Mouse (Mus musculus) kidney, postnatal 36 days (tissue): Measurements from ENCODE around the gene Jak2.

ENCODE experiments used
- DNase-seq, 2 experiments: peaks; one replicate each; pipeline ENCODE4 v3.0.0; 2021 to 2022; ENCODE audit warnings: mixed read lengths in 2 of 2

Gene Jak2

DNA sequence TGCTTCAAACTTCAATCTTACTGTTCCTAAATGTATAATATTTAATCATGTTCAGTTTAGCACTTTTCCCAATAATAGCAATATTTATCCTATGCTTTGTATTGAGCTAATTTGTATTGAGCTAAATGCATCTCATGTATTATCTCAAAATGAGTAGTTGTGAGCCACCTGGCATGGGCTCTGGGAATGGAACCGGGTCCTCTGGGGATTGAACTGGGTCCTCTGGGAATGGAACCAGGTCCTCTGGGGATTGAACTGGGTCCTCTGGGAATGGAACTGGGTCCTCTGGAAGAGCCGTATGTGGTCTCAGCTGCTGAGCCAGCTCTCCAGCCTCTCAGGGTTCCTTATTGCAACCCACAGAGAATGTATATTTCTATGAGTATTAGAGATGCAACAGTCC, 50.5 kb downstream of the Jak2 start:
- DNase-seq = no peak

DNA sequence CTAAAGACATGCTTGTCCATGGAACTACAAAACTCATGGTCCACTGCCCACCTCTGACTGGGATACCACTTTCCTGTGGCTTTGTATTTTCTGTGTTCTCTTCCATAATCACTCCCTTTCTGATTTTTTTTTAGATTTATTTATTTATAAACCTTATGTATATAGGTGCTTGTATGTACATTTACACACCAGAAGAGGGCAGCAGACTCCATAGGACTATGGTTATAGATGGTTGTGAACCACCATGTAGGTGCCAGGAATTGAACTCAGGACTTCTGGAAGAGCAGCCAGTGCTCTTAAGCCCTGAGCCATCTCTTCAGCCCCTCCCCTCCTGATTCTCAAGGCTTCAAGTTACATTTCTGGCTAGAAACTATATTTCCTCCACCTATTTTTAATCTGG, 57.2 kb downstream of the Jak2 start:
- no peak for DNase-seq

DNA sequence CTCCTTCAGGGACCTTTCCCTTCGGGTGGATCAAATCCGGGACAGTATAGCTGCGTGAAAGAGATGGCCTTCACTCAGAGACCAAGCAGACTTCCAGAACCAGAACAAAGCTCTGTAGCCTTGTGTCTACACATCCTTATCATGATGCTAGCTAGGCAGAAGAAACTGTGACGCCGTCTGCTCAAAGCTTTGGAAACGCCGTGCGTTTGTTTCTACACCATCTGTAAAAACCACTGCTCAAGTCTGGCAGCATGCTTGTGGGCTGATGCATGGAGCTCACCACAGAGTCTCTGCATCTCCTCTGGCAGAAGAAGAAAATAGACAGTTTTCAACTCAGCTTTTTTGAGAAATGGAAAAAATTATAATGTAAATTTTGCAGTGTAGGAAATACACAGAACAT, 60.2 kb downstream of the Jak2 start:
- DNase-seq = no peak

DNA sequence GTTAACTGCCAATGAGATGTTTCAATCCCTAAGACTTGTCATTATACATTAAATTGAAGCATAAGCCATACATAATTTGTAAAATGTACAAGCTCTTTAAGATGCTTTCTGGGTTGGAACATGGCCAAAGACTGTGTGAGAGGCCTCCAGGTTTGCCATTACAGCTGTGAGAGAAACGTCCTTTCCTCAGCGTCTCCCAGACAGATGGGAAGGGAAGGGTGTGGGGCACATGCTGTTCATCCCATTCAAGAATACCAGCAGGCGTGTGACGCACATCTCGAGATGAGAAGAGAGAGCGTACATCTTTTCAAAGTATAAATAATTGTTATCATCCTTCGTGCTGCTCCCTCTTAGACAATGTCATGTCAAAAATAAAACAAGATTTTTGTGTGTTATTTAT, 61.0 kb downstream of the Jak2 start:
- DNase-seq = no peak

DNA sequence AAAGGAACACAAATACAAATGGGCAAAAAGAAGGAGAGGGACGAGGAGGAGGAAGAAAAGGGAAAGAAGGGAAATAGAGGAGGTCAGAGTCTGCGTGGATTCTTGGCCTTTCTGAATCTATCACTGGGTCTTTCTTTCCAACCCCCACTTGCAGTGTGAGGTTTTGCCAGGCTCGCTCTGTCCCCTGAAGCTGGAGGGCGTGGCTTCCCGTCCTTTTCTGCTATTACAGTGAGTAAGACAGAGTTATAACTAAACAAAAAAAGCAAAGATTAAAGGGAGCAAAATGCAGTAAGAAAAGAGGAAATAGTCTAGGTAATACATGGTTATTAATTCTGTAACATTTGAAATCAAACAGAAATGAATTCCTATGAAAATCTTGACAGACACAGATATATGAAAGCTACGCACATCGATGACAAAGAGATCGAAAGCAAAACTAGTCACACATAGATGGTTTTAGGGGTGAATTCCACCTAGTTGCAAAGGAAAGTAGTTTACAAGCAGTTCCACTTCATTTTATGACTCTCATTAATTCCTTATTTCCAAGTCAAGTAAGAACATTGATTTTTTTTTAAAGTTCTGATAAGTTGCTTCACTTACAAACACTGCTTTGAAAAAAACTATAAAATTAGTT, 71.9 kb downstream of the Jak2 start:
- DNase-seq = no peak

DNA sequence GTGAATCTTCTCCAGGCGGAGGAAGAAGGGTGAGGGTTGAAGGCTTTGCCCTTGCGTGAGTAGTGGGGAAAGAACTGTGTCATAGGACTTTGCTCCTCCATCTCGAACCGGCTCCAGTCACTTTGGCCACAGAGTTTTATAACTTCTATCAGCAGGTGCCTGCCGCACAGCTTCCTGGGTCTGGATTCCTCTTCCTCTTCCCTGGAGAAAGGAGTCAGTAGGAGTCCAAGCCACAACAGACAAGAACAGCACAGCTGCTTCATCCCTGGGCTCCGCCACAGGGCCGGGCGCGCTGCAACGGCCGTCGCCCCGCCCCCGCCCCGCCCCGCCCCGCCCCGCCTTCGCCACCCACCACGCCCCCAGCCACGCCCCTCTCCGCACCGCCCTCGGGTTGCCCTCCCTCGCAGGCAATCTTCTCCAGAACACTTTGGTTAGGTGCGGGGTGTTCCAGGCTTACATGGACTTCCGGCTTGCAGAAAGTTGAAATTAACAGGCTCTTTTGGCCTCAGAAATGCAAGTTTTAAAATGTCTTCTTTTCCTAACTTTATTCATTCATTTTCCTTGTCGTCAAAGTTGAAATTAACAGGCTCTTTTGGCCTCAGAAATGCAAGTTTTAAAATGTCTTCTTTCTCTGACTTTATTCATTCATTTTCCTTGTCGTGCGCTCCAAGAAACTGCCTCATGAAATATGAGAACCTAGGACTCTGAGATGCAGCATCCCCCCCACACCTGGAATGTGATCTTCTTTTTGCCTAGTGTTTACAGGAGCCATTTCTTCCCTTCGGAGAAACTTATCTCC, 73.6 kb downstream of the Jak2 start, which contains the start of gene Insl6:
Gene Insl6, minus strand, starts transcription at position 304 of the 799 bp plus-strand sequence.
- peak; percentile 69 to 91 for DNase-seq

DNA sequence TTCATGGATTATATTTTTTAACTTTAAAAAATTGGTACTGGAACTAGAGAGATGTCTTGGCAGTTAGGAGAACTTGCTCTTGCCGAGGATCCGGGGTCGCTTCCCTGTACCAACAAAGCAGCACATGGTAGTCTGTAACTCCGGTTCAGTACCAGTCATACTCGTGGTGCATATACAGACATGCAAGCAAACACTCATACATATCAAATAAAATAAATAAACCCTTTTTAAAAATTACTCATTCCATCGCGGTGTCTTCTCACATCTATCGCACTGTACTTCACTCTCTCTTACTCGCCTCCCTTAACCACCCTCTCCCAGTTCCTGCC, 74.2 kb downstream of the Jak2 start:
- no peak for DNase-seq

DNA sequence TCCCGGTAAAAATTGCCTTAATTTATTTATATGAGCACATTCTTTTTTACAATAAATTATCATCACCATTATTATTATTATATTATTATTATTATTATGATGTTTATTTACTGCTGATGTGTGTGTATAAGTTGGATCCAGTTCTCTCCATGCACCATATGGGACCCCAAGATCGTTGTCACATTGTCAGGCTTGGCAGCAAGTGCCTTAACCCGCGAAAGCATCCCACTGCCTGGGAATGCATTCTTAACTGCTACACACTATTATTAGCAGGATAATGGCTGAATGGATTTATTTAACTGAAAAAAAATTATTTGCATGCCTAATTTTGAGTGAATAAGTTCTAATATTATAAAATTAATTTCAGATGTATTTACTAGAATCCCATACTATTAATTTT, 74.8 kb downstream of the Jak2 start:
- DNase-seq = no peak

DNA sequence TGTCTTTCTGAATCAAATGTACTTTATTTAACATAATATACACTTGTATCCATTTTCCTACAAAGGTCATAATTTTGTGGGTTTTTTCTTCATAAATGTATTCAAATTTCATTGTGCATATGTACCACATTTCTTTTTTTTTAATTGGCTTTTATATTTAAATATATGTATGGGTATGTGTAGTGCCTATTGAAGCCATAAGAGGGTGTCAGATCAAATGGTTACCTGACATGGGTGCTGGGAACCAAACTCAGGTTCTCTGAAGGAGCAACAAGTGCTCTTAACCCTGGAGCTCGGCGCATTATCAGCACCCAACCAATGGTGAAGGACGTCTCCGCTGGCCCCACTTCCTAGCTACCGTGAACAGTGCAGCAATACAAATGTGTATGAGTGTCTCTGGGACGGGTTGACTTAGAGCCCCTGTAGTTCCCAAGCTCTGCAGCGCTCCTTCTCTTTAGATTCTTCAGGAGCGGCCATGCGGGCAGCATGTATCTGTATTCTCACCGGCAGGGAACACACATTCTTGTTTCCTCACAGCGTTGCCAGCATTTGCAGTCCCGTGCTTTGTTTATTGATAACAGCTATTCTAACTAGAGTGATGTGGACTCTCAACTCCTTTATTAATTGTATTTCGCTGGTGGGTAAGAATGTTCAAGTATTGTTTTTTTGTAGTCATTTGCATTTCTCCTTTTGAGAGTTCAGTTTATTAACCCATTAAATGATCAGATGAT, 75.4 kb downstream of the Jak2 start:
- no peak for DNase-seq

DNA sequence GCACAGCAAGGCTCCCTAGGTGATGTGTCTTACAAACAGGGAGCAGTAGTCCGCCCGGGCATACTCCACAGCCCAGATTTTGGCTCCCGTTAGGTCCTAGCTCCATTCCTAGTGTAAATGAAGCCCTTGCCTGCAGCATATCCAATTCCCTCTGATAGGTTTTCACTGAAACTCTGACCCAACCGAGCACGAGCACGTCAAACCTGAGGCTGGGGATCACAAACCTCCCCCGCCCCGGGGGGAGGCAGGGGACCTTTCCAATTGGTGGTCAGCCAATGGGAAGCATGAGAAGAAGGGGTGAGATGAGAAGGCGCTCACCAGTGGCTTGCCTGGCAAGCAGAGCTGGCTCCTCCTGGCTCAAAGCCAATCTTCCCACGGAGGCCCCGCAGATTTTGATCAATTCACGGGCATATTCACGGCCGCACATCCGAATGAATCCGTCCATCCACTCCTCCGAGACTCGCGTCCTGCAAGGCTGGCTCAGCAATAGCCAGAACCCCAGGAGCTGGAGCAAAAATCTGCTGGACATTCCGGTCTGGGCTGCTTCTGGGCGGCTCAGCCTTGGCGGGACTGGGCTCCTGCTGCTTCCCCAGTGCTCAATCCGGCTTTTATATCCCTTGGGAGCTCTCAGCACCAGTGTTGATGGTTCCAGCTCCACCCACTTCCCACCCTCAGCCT, 82.6 kb downstream of the Jak2 start, which contains the start of gene Rln1:
Gene Rln1, minus strand, starts transcription at position 603 of the 678 bp plus-strand sequence.
- DNase-seq = peak; percentile 54 to 69

DNA sequence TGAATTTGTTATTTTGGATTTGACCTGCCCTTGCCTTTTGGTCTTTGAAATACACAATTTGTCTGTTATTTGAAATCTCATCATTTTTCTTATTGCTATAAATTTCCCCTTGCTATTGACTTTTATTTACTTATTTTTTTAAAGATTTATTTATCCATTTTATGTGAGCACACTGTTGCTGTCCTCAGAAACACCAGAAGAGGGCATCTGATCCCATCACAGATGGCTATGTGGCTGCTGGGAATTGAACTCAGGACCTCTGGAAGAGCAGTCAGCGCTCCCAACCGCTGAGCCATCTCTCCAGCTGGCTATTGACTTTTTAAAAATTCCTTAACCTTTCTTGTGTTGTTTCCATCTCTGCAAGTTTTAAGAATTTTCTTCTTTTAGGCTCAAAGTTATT, 85.0 kb downstream of the Jak2 start:
- DNase-seq = no peak

DNA sequence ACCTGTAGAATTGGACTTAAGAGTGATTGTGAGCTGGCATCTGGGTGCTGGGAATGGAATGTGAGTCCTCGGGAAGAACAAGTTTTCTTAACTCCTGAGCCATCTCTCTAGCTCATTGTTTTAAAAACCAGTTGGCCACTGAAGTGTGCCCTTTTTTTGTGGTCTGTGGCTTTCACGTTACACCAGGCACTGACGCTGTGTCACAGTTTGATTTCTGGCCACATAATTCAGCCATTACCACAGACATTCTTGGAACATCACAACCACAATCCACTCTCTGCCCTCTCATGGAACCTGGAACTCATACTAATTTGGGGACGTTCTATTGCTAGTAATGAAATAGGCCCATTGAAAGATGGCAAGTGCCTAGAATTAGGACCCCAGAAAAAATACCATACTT, 89.4 kb downstream of the Jak2 start:
- no peak for DNase-seq

DNA sequence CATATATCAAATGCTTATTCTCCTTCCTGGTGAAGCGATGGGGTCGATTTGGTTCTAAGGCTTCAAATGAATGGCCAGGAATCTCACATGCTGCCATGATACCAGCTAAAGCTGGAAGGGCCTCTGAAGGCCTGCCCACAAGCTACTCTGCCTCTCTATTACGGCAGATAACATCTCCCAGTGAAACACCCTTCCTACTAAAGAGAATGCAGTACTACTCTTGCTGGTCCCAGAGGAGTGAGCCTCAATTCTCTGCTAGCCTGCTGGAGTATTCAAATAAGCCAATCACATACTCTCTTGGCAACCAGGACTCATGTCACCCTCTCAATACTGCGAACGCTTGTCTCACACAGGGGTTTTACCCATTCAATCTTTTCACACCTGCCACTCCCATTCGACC, 90.7 kb downstream of the Jak2 start:
- DNase-seq = no peak

DNA sequence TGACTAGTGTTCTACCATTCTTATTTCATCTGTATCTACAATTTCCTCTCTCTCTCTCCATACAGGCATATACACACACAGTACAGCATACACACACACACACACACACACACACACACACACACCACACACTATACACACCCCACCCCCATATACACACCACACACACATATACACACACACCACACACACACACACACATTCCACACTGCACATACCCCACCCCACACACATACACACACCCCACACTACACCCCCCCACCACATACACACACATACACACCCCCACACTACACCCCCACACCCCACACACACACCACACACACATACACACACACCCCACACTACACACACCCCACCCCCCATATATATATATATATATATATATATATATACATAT, 93.2 kb downstream of the Jak2 start:
- no peak for DNase-seq

DNA sequence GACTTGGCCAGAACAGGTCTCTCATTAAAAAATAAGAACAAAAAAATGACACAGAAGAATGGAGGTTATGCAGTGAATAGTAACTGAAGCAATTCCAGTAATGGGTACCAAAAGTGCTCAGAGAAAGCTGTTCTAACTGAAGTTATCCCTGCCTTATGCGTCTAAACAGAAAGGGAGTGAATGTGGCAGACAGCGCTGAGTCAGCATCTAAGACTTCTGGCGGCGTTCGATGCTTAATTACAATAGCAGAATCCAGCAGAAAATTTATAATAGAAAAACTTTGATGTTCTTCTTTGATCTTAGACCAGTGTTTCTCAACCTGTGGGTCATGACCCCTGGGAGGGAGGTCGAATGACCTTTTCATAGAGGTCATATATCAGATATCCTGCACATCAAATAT, 94.0 kb downstream of the Jak2 start:
- no peak for DNase-seq

DNA sequence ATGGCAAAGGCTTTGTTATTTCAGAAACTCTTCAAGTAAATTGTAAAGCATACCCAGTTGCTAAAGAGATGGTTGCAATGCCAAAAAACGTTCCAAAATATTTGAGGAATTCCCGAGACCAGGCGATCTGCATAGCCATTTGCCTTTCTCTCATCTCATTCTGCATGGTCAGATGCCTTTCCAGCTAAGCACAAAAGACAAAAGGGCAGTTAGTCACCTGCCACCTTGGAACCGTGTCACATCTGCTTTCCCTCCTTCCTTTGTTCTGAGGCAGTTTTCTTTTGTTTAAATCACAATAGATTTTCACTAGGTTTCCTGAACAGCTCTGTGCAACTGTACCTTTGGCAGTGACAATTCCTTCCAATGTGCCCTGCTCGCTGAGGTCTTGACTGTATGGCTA, 99.4 kb downstream of the Jak2 start:
- no peak for DNase-seq

DNA sequence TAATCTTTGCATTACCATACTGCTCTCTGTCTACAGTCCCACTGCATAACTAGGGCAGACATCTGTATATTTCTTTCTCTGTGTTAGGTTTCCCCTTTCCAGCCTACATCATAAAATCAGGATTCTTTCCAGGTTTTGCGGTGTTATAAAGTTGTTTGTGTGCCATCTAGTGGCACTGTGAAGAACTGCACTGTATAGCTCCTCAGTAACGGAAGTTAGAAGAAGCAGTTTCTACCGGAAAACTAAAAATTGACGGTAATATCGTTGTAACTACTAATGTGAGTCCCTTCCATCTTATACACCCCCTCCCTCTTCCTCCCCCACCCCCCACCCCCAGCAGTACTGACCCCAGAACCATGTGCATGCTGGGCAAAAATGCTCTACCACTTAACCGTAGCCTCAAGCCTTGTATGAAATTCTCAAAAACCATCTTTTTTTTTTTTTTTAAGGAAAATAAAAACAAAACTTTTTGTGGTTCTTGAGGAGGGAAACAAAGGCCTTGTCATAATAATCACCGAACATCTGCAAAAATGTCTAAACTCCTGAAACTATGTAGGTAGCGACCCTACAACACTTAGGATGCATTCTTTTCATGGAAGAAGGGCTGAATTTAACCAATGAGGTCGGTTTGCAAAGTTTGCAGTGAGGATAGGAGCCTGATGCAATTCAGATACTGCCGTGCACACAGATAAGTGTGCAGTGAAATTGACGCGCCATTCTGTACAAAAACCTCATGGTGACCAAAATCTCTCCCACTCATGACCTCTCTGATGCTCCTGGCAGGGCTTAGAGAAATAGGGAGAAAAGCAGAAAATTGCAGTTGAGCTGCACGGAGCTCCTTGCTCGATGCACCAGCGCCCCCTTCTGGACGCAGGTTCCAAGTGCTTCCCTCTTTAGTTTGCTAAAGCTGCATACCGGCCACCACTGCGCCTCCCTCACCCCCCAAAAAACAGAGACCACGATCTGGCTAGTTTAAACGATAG, 103.6 kb downstream of the Jak2 start:
- peak; percentile 88 to 97 for DNase-seq

DNA sequence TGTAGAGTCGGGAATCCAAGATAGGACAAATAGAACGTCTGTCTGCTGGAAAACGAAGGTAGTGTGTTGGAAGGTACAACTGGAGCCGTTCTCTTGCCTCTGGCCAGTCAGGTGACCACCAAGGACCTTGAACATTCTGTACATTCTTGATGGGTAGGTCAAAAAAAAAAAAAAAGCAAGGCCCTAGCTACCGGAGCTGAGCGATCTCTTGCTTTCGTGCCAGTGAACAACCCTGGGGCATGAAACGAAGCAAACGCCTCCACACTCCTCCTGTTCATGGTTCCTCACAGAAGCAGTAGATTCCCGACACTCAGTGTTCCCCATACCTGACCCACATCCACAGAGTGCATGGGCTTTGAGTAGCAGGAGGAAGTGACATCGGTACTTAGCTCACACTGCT, 104.7 kb downstream of the Jak2 start:
- DNase-seq = peak; percentile 20 to 51

DNA sequence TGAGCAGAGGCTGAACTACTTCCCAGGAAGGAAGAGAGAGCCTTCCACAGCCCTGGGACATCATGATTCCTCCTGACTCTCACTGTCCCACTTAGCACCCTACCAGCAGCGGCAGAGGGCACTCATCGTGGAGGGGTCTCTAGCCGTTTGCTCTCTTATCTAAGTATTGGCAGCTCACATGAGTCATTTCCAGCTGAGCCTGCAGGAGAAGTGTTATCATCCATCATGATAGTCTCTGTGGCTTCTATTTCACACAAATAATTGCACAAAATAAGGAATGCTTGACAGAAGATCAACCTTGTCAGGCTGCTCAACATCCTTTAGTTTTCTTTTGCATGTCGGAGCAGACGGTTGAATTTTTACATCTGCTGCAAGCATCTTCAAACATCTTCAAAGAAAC, 108.6 kb downstream of the Jak2 start:
- no peak for DNase-seq

DNA sequence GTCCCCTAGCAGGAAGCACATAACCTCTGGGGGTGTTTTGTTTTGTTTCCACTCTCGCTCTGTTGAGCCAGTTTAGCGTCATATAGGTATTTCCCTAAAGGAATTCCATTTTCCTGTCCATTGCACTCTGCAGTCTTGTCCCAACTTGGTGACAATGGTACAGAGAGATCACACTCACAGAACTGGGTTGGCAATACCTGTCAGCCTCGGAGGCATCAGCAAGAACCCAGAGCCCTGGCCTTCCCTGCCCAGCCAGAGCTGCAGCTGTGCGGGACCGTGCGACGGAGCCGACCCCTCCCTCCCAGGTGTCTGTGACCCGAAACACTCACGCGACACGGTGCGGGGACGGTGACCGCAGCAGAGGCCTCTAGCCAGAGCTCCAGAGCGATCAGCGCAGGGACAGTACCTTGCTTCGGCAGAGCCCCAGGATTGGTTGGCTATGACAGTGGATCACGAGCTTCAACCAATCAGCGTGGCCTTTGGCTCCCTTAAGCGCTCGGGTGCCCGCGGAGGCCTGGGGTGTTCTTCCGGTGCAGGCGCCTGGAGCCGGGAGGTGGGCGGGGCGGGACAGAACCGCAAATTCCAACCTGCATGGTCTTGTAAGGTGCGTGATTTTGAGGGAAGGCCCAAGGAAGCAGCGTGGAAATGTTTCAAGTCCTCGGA, 110.0 kb downstream of the Jak2 start:
- DNase-seq = peak; percentile 94 to 96

DNA sequence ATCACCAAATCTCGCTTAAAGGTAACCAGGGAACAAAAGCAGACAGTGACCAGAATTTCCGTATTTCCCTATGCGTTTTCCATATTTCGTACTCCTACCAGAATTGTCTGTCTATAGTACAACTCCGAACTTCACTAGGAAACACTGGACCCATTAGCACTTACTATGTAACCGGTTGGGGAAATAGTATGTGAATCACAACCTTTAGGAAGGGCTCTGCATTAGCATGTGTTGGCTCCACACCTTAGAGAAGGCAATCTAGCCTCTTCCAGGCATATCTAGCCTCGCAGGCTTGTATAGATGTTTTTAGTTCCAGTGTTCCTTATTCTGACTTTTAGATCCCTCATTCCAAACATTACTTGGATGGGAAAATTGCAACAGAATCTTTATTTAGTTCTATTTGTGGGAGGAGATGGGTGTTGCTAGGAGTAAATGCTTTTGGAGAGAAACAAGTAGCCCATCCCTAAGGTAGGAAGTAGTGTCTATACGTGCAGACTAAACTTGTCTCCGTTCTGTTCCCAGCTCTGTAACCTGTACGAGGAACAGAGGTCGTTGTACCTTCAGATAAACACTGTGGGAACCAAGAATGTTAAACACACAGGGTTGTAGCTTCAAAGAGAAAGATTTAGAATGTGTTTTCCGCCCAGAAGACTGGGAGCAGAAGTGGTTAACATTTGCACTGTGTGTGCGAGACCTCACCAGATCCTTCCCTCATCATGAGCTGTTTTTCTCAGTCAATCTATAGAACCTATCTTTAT, 110.7 kb downstream of the Jak2 start:
- DNase-seq = no peak
